Mouse (Mus musculus): ENCODE results near the gene Pkp2.

The Pkp2 gene

GRCm38 (mm10) chr16:16213079-16213760 is at the start of gene Pkp2:
Gene Pkp2, plus strand, starts transcription at chr16:16213318.
- peak; percentile 91 for DNase-seq (ENCODE audit: low read depth, low spot score)

- DNase-seq (ENCODE audit: low read depth, low spot score), result peak; percentile 61
These were observed 15.7 kb upstream of the Pkp2 start for GRCm38 (mm10) chr16:16197374-16197773.

GRCm38 (mm10) chr16:16201991-16202390 is 11.1 kb upstream of the Pkp2 start:
- peak; percentile 72 for DNase-seq (ENCODE audit: low read depth, low spot score)

GRCm38 (mm10) chr16:16204648-16205047 is 8.5 kb upstream of the Pkp2 start:
- DNase-seq (ENCODE audit: low read depth, low spot score), result no peak

- DNase-seq (ENCODE audit: low read depth, low spot score), result no peak
These were observed 417 bp upstream of the Pkp2 start for GRCm38 (mm10) chr16:16212723-16213078.

- DNase-seq (ENCODE audit: low read depth, low spot score), result peak; percentile 29
These were observed 715 bp downstream of the Pkp2 start for GRCm38 (mm10) chr16:16213761-16214305.

- no peak for DNase-seq (ENCODE audit: low read depth, low spot score)
These were observed 2.7 kb downstream of the Pkp2 start for GRCm38 (mm10) chr16:16215645-16216387.

GRCm38 (mm10) chr16:16216934-16217333 is 3.8 kb downstream of the Pkp2 start:
- DNase-seq (ENCODE audit: low read depth, low spot score), result no peak

GRCm38 (mm10) chr16:16219835-16220234 is 6.7 kb downstream of the Pkp2 start:
- no peak for DNase-seq (ENCODE audit: low read depth, low spot score)

- DNase-seq (ENCODE audit: low read depth, low spot score), result no peak
These were observed 9.5 kb downstream of the Pkp2 start for GRCm38 (mm10) chr16:16222651-16223050.

GRCm38 (mm10) chr16:16224506-16224924 is 11.4 kb downstream of the Pkp2 start:
- peak; percentile 81 for DNase-seq (ENCODE audit: low read depth, low spot score)

- DNase-seq (ENCODE audit: low read depth, low spot score), result no peak
These were observed 12.7 kb downstream of the Pkp2 start for GRCm38 (mm10) chr16:16225828-16226227.

- DNase-seq (ENCODE audit: low read depth, low spot score), result no peak
These were observed 17.3 kb downstream of the Pkp2 start for GRCm38 (mm10) chr16:16230439-16230838.

GRCm38 (mm10) chr16:16233919-16234318 is 20.8 kb downstream of the Pkp2 start:
- no peak for DNase-seq (ENCODE audit: low read depth, low spot score)

GRCm38 (mm10) chr16:16236681-16237080 is 23.6 kb downstream of the Pkp2 start:
- DNase-seq (ENCODE audit: low read depth, low spot score), result peak; percentile 55

GRCm38 (mm10) chr16:16238356-16238755 is 25.2 kb downstream of the Pkp2 start:
- DNase-seq (ENCODE audit: low read depth, low spot score), result no peak

- no peak for DNase-seq (ENCODE audit: low read depth, low spot score)
These were observed 31.6 kb downstream of the Pkp2 start for GRCm38 (mm10) chr16:16244711-16245110.

- no peak for DNase-seq (ENCODE audit: low read depth, low spot score)
These were observed 37.4 kb downstream of the Pkp2 start for GRCm38 (mm10) chr16:16250470-16250869.

GRCm38 (mm10) chr16:16253326-16254074 is 40.4 kb downstream of the Pkp2 start:
- no peak for DNase-seq (ENCODE audit: low read depth, low spot score)

GRCm38 (mm10) chr16:16255217-16255616 is 42.1 kb downstream of the Pkp2 start:
- no peak for DNase-seq (ENCODE audit: low read depth, low spot score)

GRCm38 (mm10) chr16:16255874-16256273 is 42.8 kb downstream of the Pkp2 start:
- DNase-seq (ENCODE audit: low read depth, low spot score), result no peak

- DNase-seq (ENCODE audit: low read depth, low spot score), result no peak
These were observed 43.6 kb downstream of the Pkp2 start for GRCm38 (mm10) chr16:16256672-16257071.
